Mouse (Mus musculus) kidney, embryonic 16.5 days (tissue): Measurements from ENCODE around the gene Daam1. TPM values are rescaled to one million over a fixed set of nuclear protein-coding genes. Genes with fewer than 3 reads are reported as not detected.

Source experiments
- ATAC-seq: fragments of 200-750 bp; cut with Nextera tagmentation; 2 replicates; pipeline ENCODE4 v1.8.0; 2017; ENCODE audit warnings: moderate TSS enrichment; ENCODE audit not compliant: low FRiP score, low TSS enrichment
- H3K27ac ChIP-seq: fragments of 300-500 bp; sonication (generic); 2 replicates; pipeline ENCODE4 v1.5.1; 2014; ENCODE audit warnings: low read length
- H3K27me3 ChIP-seq: fragments of 300-500 bp; sonication (generic); 2 replicates; pipeline ENCODE4 v1.6.1; 2014; ENCODE audit warnings: low read length, control low read depth, mixed read lengths; ENCODE audit not compliant: insufficient read depth
- H3K36me3 ChIP-seq: fragments of 300-500 bp; sonication (generic); 2 replicates; pipeline ENCODE4 v1.6.1; 2014; ENCODE audit warnings: low read length, control low read depth, mixed read lengths; ENCODE audit not compliant: insufficient read depth
- H3K4me1 ChIP-seq: fragments of 300-500 bp; sonication (generic); 2 replicates; pipeline ENCODE4 v1.6.1; 2014; ENCODE audit warnings: low read length, control low read depth, mixed read lengths; ENCODE audit not compliant: insufficient read depth
- H3K4me2 ChIP-seq: fragments of 300-500 bp; sonication (generic); replicated peaks from 2 replicates; pipeline ENCODE4 v1.6.1; 2014; ENCODE audit warnings: low read depth, low read length
- H3K4me3 ChIP-seq: fragments of 300-500 bp; sonication (generic); 2 replicates; pipeline ENCODE4 v1.5.1; 2014; ENCODE audit warnings: mild to moderate bottlenecking, low read length
- H3K9ac ChIP-seq: fragments of 300-500 bp; sonication (generic); replicated peaks from 2 replicates; pipeline ENCODE4 v1.6.1; 2014; ENCODE audit warnings: low read length
- H3K9me3 ChIP-seq: fragments of 300-500 bp; sonication (generic); 2 replicates; pipeline ENCODE4 v1.6.1; 2016; ENCODE audit warnings: low read length, control low read depth
- WGBS: fragments of 180-500 bp; shearing (Covaris S2); extraction: QIAGEN DNeasy Blood & Tissue Kit; methylation state at CpG from one replicate; pipeline ENCODE4 v1.1.7; 2014; 5-methylcytosine and 5-hydroxymethylcytosine counted together
- polyA plus RNA-seq: library from polyadenylated mRNA; unstranded; fragments of >200 nt; fragmentation: Nextera tagmentation; extraction: Ambion mirVana; gene quantifications from 2 replicates; pipeline ENCODE4 v1.2.1, GENCODE M21; 2015

Gene Daam1
- polyA plus RNA-seq, 1 experiment from 2014 or later = 8.6 TPM

DNA sequence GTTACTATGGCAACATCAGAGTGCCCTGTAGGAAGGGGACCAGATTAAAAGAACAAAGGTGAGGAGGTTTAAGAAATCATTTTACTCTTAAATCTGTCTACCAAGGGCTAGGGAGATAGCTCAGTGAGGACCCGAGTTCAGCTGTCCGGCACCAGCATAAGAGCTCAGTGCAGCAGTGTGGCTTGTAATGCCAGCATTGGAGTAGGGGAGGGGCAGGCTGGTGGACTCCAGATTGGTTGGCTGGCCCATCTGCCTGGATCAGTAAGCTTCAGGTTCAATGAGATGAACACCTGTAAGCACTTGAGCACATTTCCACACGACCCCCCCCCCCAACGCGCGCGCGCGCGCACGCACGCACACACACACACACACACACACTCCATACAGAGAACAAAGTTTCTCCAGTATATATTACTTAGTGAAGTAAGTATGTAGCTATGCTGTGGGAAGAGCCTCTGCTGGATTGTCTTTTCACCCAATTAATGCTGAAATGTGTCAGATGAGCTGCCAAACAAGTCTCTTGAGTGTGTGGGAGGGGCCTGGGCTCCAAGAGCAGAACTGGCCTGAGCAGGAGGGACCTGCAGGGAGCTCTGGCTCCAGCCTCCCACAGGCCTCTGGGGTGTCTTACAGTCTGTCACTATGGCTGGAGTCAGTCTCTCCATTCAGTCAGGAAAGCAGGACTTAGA lies 75.8 kb downstream of the Daam1 start:
- no peak overlapping the region for H3K27ac ChIP-seq

DNA sequence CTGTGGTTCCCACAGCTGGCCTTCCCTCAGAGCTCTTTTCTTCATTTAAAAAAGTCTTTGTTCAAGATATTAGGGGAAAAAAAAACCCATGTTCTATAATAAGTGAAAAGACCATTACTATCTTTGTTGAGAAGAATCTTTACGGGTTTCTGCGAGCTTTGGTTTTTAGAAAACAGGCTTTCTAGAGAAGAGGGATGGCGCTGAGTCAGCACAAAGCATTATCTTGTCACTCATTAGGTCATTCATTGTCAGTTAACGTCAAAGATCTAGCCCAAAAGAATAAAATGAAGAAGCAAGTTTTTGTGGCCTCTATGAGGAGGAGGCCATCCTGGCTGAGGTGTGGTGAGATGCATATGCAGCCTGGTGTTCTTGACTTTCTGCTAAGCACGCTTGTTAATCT lies 78.1 kb downstream of the Daam1 start:
- Histone ChIP-seq H3K27me3 (no peaks in the 10 kb centered on the region), H3K9me3 (no peaks in the 10 kb centered on the region), H3K4me2 (no peak overlapping the region), H3K9ac (no peak overlapping the region), H3K27ac (no peak overlapping the region), H3K4me3 (no peak overlapping the region), H3K36me3 (no peaks in the 10 kb centered on the region), H3K4me1 (peaks cover 33% of the 10 kb centered on the region)
- ATAC-seq = no peak
- 93% methylated on average over 5 of the region's 5 CpGs for WGBS

More for the DNA sequence above, 75.8 kb downstream of the Daam1 start:
- Histone ChIP-seq H3K4me3 (no peak overlapping the region), H3K9ac (no peak overlapping the region), H3K9me3 (no peaks in the 10 kb centered on the region), H3K36me3 (peaks cover 3% of the 10 kb centered on the region; the same call in 1 of the 2 replicates), H3K4me1 (peaks cover 20% of the 10 kb centered on the region), H3K4me2 (no peak overlapping the region), H3K27me3 (no peaks in the 10 kb centered on the region)
- ATAC-seq = peak; percentile 57; the same call in 1 of the 2 replicates
- 89% methylated on average over 12 of the region's 12 CpGs for WGBS

DNA sequence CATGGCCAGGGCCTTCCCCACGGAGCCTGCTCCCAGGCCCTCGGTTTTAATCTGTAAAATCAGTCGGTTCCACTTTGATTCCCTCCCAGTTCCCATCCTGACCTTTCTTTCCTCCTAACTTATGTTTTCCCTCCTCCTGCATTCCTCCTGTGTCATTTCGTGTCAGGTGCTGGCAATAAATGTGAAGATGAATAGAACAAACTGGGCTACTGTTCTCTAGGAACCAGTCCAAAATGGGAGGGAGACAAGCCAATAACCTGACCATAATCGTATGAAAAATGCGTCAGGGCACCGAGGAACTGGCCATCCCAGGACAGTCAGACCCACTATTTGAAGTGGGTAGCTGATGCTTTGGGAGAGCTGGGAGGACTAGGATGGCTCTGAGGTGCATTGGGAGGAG lies 79.4 kb downstream of the Daam1 start:
- H3K27me3 ChIP-seq = no peaks in the 10 kb centered on the region
- H3K4me2 ChIP-seq = no peak overlapping the region
- H3K9ac ChIP-seq = no peak overlapping the region
- no peak overlapping the region for H3K27ac ChIP-seq
- WGBS = 45% methylated on average over 7 of the region's 7 CpGs
- H3K9me3 ChIP-seq = no peaks in the 10 kb centered on the region
- no peak for ATAC-seq
- H3K4me1 ChIP-seq = peaks cover 33% of the 10 kb centered on the region
- no peak overlapping the region for H3K4me3 ChIP-seq
- no peaks in the 10 kb centered on the region for H3K36me3 ChIP-seq

DNA sequence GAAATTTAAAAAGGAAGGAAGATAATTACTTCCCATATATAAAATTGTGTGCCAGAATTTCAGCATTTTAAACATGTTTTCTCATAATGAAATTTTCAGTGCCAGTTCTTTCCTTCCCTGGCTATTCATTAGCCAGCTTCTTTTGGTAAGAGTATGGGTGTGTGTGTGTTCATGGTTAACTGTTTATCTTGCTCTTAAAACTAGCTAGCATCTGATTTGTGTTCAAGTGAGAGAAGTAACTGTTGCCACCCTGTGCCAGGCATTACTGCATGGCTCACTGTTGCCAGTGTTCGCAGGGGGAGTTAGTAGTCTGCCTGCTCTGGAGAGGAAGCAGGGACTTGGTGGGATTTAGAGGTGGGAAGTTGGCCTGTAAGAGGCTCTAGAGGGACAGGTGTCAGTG lies 81.4 kb downstream of the Daam1 start:
- 60% methylated on average over 1 of the region's 1 CpGs for WGBS
- H3K9me3 ChIP-seq = no peaks in the 10 kb centered on the region
- no peak overlapping the region for H3K9ac ChIP-seq
- H3K4me1 ChIP-seq = peaks cover 26% of the 10 kb centered on the region
- no peaks in the 10 kb centered on the region for H3K27me3 ChIP-seq
- peak overlapping the region; percentile 61; the same call in 1 of the 2 replicates for H3K27ac ChIP-seq
- H3K4me3 ChIP-seq = no peak overlapping the region
- peaks cover 12% of the 10 kb centered on the region for H3K36me3 ChIP-seq
- H3K4me2 ChIP-seq = no peak overlapping the region
- peak; percentile 54; the same call in 1 of the 2 replicates for ATAC-seq

DNA sequence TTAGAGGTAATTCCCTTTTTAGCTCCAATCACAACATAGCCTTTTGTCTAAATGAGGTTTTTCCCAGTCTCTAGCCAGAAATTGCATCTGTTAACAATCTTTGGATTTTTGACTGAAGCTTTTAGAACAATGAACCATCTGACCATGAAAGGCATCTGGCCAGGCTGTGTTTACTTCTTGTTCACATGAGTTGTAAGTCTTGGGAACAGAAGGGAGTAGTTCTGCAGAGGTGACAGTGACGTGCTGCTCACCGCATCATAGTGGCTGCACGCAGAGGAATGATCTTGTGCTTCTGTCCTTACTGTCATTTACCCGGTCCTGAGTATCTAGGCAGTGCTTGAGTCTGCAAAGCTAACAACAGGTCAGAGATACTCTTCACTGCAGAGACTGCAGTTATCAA lies 88.3 kb downstream of the Daam1 start:
- Histone ChIP-seq H3K4me3 (no peak overlapping the region), H3K9ac (no peak overlapping the region), H3K4me2 (no peak overlapping the region), H3K27ac (0 out of 2 replicates have a peak overlapping the region, but pooled peaks have one; percentile 6), H3K36me3 (peaks cover 18% of the 10 kb centered on the region), H3K4me1 (peaks cover 7% of the 10 kb centered on the region), H3K27me3 (no peaks in the 10 kb centered on the region), H3K9me3 (no peaks in the 10 kb centered on the region)
- WGBS = 54% methylated on average over 4 of the region's 4 CpGs
- ATAC-seq = no peak

DNA sequence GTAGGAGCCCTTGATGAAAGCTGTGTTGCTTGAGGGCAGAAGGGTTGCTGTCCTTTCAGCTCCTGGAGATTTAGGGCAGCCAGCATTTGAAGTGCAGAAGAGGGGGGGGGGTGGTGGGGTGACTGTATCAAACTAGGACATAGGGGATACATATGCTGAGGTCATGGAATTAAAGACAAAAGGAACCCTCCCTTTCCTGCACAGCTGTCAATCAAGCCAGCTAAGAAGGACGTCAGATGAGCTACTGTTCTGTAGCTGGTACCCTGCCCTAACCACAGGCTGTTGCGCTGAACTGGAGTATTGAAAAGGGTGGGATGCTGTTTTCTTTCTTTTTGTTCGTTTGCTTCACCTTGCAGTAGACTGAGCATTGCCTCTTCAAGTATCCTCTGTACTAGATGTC lies 89.1 kb downstream of the Daam1 start:
- 70% methylated on average over 3 of the region's 3 CpGs for WGBS
- Histone ChIP-seq H3K36me3 (peaks cover 18% of the 10 kb centered on the region), H3K4me3 (no peak overlapping the region), H3K4me1 (peaks cover 7% of the 10 kb centered on the region), H3K4me2 (no peak overlapping the region), H3K9ac (no peak overlapping the region), H3K27ac (no peak overlapping the region), H3K9me3 (no peaks in the 10 kb centered on the region), H3K27me3 (no peaks in the 10 kb centered on the region)
- ATAC-seq = no peak

DNA sequence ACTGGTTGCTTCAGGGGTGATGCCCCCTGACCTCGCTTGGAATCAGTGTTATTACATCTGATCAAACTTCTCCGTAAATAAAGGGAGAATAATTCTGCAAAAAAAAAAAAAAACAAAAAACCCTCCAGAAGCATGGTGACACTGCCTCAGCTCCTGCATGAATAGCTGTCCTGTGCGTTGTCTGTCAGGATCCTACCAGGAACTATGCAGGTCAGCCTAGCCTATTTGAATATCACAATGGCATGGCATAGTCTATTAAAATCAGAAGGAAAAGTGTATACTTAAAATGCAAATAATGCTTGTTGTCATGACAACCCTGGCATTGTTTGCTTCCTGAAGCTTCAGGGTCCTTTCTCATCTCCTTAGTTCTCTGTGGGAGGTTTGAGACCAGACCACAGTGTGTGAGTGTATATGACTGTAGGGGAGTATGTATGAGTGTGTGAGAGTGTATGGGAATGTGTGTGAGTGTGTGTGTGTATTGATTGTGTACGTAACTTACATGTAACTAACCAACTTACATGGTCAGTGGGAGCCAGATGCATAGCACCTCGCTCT lies 92.0 kb downstream of the Daam1 start:
- Histone ChIP-seq H3K9ac (no peak overlapping the region), H3K36me3 (no peaks in the 10 kb centered on the region), H3K4me3 (no peak overlapping the region), H3K4me1 (peaks cover 30% of the 10 kb centered on the region), H3K9me3 (no peaks in the 10 kb centered on the region), H3K27ac (no peak overlapping the region), H3K27me3 (no peaks in the 10 kb centered on the region), H3K4me2 (no peak overlapping the region)
- ATAC-seq = no peak
- WGBS = 87% methylated on average over 5 of the region's 5 CpGs

DNA sequence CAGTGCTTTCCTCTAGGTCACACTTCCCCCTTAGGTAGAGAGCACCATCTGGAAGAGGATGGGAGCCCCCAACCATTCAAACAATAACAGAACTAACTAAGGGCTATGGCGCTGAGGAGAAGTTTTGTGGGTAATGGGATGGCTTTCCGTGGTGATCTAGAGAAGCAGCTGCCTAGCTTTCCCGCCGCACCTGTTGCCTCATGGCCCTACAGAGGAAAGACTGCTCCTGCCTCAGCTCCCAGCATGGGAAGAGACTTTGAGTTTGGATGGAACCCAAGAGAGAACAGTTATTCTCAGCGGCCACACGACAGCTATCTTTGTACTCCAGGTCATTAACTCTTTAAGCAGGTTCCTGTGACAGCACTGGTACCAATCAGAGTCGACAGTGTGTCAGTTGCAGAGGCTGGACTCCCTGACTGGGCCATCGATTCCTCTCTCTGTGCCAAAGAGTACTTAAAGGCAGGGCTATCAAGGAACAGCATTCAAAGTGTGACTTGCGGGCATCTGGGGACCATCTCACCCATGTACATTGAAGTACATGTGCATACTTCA lies 94.2 kb downstream of the Daam1 start:
- Histone ChIP-seq H3K27ac (no peak overlapping the region), H3K36me3 (no peaks in the 10 kb centered on the region), H3K4me1 (peaks cover 30% of the 10 kb centered on the region), H3K4me2 (no peak overlapping the region), H3K4me3 (no peak overlapping the region), H3K27me3 (no peaks in the 10 kb centered on the region), H3K9me3 (no peaks in the 10 kb centered on the region), H3K9ac (no peak overlapping the region)
- no peak for ATAC-seq
- 79% methylated on average over 9 of the region's 9 CpGs for WGBS

DNA sequence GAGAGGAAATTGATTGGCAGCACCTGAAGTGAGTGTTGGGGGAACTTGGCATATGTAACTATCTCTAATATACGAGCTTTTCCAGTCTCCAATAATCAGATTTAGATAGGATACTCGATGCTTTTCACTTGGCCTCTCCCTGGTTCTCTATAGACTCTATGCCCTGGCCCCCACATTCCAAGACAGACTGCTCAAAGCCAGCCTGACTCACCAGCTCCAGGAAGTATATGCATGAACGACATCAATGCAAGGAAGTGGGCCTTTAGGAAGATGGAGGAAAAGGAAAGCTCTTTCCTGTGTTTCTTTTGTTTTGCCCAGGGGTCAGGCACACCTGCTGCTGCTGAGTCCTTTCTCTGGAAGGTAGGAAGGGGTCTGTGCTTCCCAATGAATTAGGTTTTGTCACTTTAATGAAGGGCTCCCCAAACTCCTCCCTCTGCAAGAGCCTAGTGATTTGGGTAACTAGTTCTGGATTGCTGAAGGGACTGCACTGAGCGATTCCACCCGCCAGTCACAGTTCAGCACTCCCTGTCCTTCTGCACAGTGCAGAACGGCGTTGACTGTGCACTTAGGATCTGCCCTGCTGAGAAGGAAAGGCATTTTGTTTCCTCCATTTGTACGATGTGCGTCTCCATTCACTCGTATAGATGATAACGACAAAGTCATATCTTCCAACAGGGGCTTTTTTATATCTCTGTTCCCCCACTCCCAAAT lies 95.3 kb downstream of the Daam1 start:
- H3K27ac ChIP-seq = peak overlapping the region; percentile 50; the same call in 1 of the 2 replicates
- H3K4me1 ChIP-seq = peaks cover 30% of the 10 kb centered on the region
- H3K4me2 ChIP-seq = no peak overlapping the region
- no peak overlapping the region for H3K9ac ChIP-seq
- no peaks in the 10 kb centered on the region for H3K9me3 ChIP-seq
- ATAC-seq = peak; percentile 76
- no peak overlapping the region for H3K4me3 ChIP-seq
- H3K27me3 ChIP-seq = no peaks in the 10 kb centered on the region
- no peaks in the 10 kb centered on the region for H3K36me3 ChIP-seq
- WGBS = 46% methylated on average over 11 of the region's 11 CpGs
